Mouse (Mus musculus): ENCODE measurements around the gene Cacng8. TPM values are rescaled to one million over a fixed set of nuclear protein-coding genes. Genes with fewer than 3 reads are reported as not detected.

The Cacng8 gene
- polyA plus RNA-seq, 1 experiment from 2014 or later: 11.2 TPM

DNA sequence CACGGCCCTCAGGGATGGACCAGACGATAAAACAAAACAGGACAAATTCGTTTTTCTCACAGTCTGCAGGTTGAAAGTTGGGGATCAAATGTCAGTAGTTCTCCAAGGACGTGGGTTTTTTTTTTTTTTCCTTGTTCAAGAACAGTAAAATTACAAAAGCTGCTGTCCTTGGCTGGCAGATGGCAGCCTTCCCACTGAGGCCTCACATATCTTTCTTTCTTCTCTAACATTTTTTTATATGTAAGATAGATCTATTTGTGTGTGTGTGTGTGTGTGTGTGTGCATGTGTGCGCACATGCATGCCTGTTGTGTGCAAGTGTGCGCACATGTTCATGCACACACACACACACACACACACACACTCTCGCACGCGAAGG is 67.3 kb downstream of the Cacng8 start:
- ATAC-seq (ENCODE audit: low FRiP score): no peak

DNA sequence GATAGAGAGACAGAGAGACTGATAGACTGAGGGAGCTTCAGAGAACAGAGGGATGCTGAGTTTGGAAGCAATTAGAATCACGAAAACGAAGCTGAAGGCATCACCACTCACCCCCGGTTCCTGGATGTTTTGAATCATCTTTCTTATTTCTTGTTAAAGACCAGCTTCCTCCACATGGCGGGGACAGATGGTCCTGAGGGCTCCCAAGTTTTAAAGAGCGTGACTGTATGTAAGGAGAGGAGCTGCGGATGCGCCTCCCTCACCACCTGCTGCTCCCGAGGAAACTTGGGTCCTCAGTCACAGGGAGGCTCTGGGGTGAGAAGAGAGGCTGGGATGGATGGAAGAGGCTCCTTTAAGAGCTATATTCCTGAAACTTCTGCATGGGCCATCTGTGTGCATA is 69.8 kb downstream of the Cacng8 start:
- no peak overlapping the region for H3K27ac ChIP-seq (replicated peaks)
- no peaks in the 10 kb centered on the region for H3K27me3 ChIP-seq (replicated peaks)
- H3K9ac ChIP-seq (replicated peaks): no peak overlapping the region
- H3K9me3 ChIP-seq (replicated peaks): no peaks in the 10 kb centered on the region
- H3K4me1 ChIP-seq: no peaks in the 10 kb centered on the region
- no peaks in the 10 kb centered on the region for H3K36me3 ChIP-seq
- no peak overlapping the region for H3K4me3 ChIP-seq (replicated peaks)
- no peak for ATAC-seq (ENCODE audit: low FRiP score)
- no peak overlapping the region for H3K4me2 ChIP-seq
- 90% methylated on average over 8 of the region's 8 CpGs for WGBS

More for the DNA sequence above, 67.3 kb downstream of the Cacng8 start:
- Histone ChIP-seq H3K4me3 (replicated peaks) (no peak overlapping the region), H3K9ac (replicated peaks) (no peak overlapping the region), H3K4me2 (no peak overlapping the region), H3K4me1 (no peaks in the 10 kb centered on the region), H3K36me3 (no peaks in the 10 kb centered on the region), H3K27ac (replicated peaks) (no peak overlapping the region), H3K27me3 (replicated peaks) (no peaks in the 10 kb centered on the region), H3K9me3 (replicated peaks) (no peaks in the 10 kb centered on the region)
- 79% methylated on average over 9 of the region's 9 CpGs for WGBS

GRCm38 (mm10) chr7:3463306-3463705 is 72.8 kb downstream of the Cacng8 start:
- H3K4me1 ChIP-seq: no peaks in the 10 kb centered on the region
- no peak overlapping the region for H3K4me2 ChIP-seq
- no peaks in the 10 kb centered on the region for H3K36me3 ChIP-seq
- H3K4me3 ChIP-seq (replicated peaks): no peak overlapping the region
- 89% methylated on average over 4 of the region's 4 CpGs for WGBS
- H3K27me3 ChIP-seq (replicated peaks): no peaks in the 10 kb centered on the region
- H3K9ac ChIP-seq (replicated peaks): no peak overlapping the region
- no peak overlapping the region for H3K27ac ChIP-seq (replicated peaks)
- ATAC-seq (ENCODE audit: low FRiP score): no peak
- no peaks in the 10 kb centered on the region for H3K9me3 ChIP-seq (replicated peaks)

Small RNA genes within 50 kb of the gene (microRNA-seq; reads per million reads assigned to microRNA genes)
- 15.2 reads per million, percentile 30 among the genes with 10 or more reads in this experiment for gene Gm23450

Other genes starting within 250 kb of the Cacng8 start
- gene AU018091, start 221.5 kb upstream of the Cacng8 start, polyA plus RNA-seq (2015; fragmentation: Nextera tagmentation; extraction: Ambion mirVana): not detected in 2 replicates
- not detected in 2 replicates for gene Nlrp12, start 140.9 kb upstream of the Cacng8 start, polyA plus RNA-seq (2015; fragmentation: Nextera tagmentation; extraction: Ambion mirVana)
- 43.9 and 58.7 TPM in 2 replicates for gene Myadm, start 101.6 kb upstream of the Cacng8 start, polyA plus RNA-seq (2015; fragmentation: Nextera tagmentation; extraction: Ambion mirVana)
- gene Prkcg, start 101.5 kb upstream of the Cacng8 start, polyA plus RNA-seq (2015; fragmentation: Nextera tagmentation; extraction: Ambion mirVana): 1.3 and 1.4 TPM in 2 replicates
- 3.4 and 4.1 TPM in 2 replicates for gene Cacng7, start 57.7 kb upstream of the Cacng8 start, polyA plus RNA-seq (2015; fragmentation: Nextera tagmentation; extraction: Ambion mirVana)
- 0.43 and 0.97 TPM in 2 replicates for gene Cacng6, start 33.5 kb downstream of the Cacng8 start, polyA plus RNA-seq (2015; fragmentation: Nextera tagmentation; extraction: Ambion mirVana)
- 0.13 and 0.15 TPM in 2 replicates for gene Tarm1, start 111.9 kb downstream of the Cacng8 start, polyA plus RNA-seq (2015; fragmentation: Nextera tagmentation; extraction: Ambion mirVana)
- 0.38 and 0.84 TPM in 2 replicates for gene Oscar, start 225.5 kb downstream of the Cacng8 start, polyA plus RNA-seq (2015; fragmentation: Nextera tagmentation; extraction: Ambion mirVana)
- gene Ndufa3, start 226.7 kb downstream of the Cacng8 start, polyA plus RNA-seq (2015; fragmentation: Nextera tagmentation; extraction: Ambion mirVana): 535 and 605 TPM in 2 replicates
- 34.6 and 39.7 TPM in 2 replicates for gene Tfpt, start 239.2 kb downstream of the Cacng8 start, polyA plus RNA-seq (2015; fragmentation: Nextera tagmentation; extraction: Ambion mirVana)
- 85.9 and 93.1 TPM in 2 replicates for gene Prpf31, start 239.3 kb downstream of the Cacng8 start, polyA plus RNA-seq (2015; fragmentation: Nextera tagmentation; extraction: Ambion mirVana)

All from neural tube, embryonic 15.5 days (tissue).